Mouse (Mus musculus) MEL (cell line): ENCODE measurements around the gene C1rl. TPM values are rescaled to one million over a fixed set of nuclear protein-coding genes. Genes with fewer than 3 reads are reported as not detected.

Source experiments
- DNase-seq: peaks from one replicate; pipeline ENCODE4 v3.0.0; 2011; ENCODE audit warnings: low read depth, low spot score
- H3K27ac ChIP-seq: 2 replicates; pipeline ENCODE4 v1.5.1; 2012; ENCODE audit warnings: low read depth, mild to moderate bottlenecking, control low read depth, low read length, moderate library complexity; ENCODE audit not compliant: control insufficient read depth
- H3K27me3 ChIP-seq, 2 experiments: fragments of 150-350 bp in 1 of 2; sonication (generic) in 1 of 2; 2 replicates each; pipeline ENCODE4 v1.6.1; 2012; ENCODE audit warnings: low read length in 2 of 2, mild to moderate bottlenecking in 2 of 2, improper control_type of control experiment in 1 of 2, moderate library complexity in 1 of 2; ENCODE audit not compliant: insufficient read depth in 2 of 2, control insufficient read depth in 1 of 2
- H3K36me3 ChIP-seq, 2 experiments: 2 replicates each; pipeline ENCODE4 v1.6.1; 2012 to 2014; ENCODE audit warnings: low read length in 2 of 2, improper control_type of control experiment in 1 of 2, inconsistent platforms in 1 of 2, mild to moderate bottlenecking in 1 of 2; ENCODE audit not compliant: insufficient read depth in 2 of 2, control insufficient read depth in 1 of 2
- H3K4me1 ChIP-seq, 2 experiments: fragments of 150-350 bp in 1 of 2; sonication (generic) in 1 of 2; 2 replicates each; pipeline ENCODE4 v1.6.1; 2012; ENCODE audit warnings: low read length in 2 of 2, improper control_type of control experiment in 1 of 2, mild to moderate bottlenecking in 1 of 2; ENCODE audit not compliant: insufficient read depth in 2 of 2, control insufficient read depth in 1 of 2
- H3K4me3 ChIP-seq, 2 experiments: fragments of 150-350 bp in 1 of 2; sonication (generic) in 1 of 2; 2 replicates each; pipeline ENCODE4 v1.5.1; 2012; ENCODE audit warnings: low read depth in 2 of 2, low read length in 2 of 2, mild to moderate bottlenecking in 2 of 2, moderate library complexity in 2 of 2, control low read depth in 1 of 2, improper control_type of control experiment in 1 of 2; ENCODE audit not compliant: control insufficient read depth in 1 of 2, insufficient read depth in 1 of 2
- H3K79me2 ChIP-seq: 2 replicates; pipeline ENCODE4 v1.6.1; 2012; ENCODE audit warnings: mild to moderate bottlenecking, low read length, moderate library complexity; ENCODE audit not compliant: control insufficient read depth, poor library complexity, insufficient read depth
- H3K9ac ChIP-seq: 2 replicates; pipeline ENCODE4 v1.6.1; 2012; ENCODE audit warnings: low read depth, mild to moderate bottlenecking, control low read depth, low read length, moderate library complexity; ENCODE audit not compliant: control insufficient read depth, poor library complexity, severe bottlenecking
- H3K9me3 ChIP-seq: fragments of 150-350 bp; sonication (generic); replicated peaks from 2 replicates; pipeline ENCODE4 v1.6.1; 2012; ENCODE audit warnings: mild to moderate bottlenecking, low read length, improper control_type of control experiment, moderate library complexity; ENCODE audit not compliant: insufficient read depth
- CHD1 ChIP-seq: IDR thresholded peaks from 2 replicates; pipeline ENCODE4 v1.6.1; 2012; ENCODE audit warnings: low read depth, mild to moderate bottlenecking, inconsistent platforms, low read length, improper control_type of control experiment
- CHD2 ChIP-seq: IDR thresholded peaks from 2 replicates; pipeline ENCODE4 v1.6.1; 2011; ENCODE audit warnings: low read length, improper control_type of control experiment
- CTCF ChIP-seq, 3 experiments: IDR thresholded peaks in 2 of 3; conservative IDR thresholded peaks in 1 of 3; 2 replicates each; pipeline ENCODE4 v1.5.1; 2011 to 2012; ENCODE audit warnings: low read length in 3 of 3, low read depth in 2 of 3, mild to moderate bottlenecking in 2 of 3, improper control_type of control experiment in 1 of 3, inconsistent platforms in 1 of 3, mixed read lengths in 1 of 3, moderate library complexity in 1 of 3; ENCODE audit not compliant: control insufficient read depth in 1 of 3, insufficient read depth in 1 of 3, poor library complexity in 1 of 3, severe bottlenecking in 1 of 3
- E2F4 ChIP-seq: IDR thresholded peaks from 2 replicates; pipeline ENCODE4 v1.6.1; 2011; ENCODE audit warnings: low read depth, low read length, improper control_type of control experiment, borderline replicate concordance
- ELF1 ChIP-seq: IDR thresholded peaks from 2 replicates; pipeline ENCODE4 v1.6.1; 2014; ENCODE audit warnings: low read depth, mild to moderate bottlenecking, inconsistent platforms, low read length, improper control_type of control experiment, moderate library complexity
- EP300 ChIP-seq, 2 experiments: IDR thresholded peaks; 2 replicates each; pipeline ENCODE4 v1.6.1; 2011; ENCODE audit warnings: improper control_type of control experiment in 2 of 2, low read length in 2 of 2, low read depth in 1 of 2, mild to moderate bottlenecking in 1 of 2
- ETS1 ChIP-seq: IDR thresholded peaks from 2 replicates; pipeline ENCODE4 v1.6.1; 2012; ENCODE audit warnings: low read depth, mild to moderate bottlenecking, inconsistent platforms, low read length, improper control_type of control experiment, moderate library complexity
- GABPA ChIP-seq: IDR thresholded peaks from 2 replicates; pipeline ENCODE4 v1.6.1; 2012; ENCODE audit warnings: low read depth, mild to moderate bottlenecking, inconsistent platforms, low read length, improper control_type of control experiment, moderate library complexity
- GATA1 ChIP-seq: IDR thresholded peaks from 2 replicates; pipeline ENCODE4 v1.6.1; 2011; ENCODE audit warnings: low read depth, low read length, improper control_type of control experiment
- HCFC1 ChIP-seq: IDR thresholded peaks from 2 replicates; pipeline ENCODE4 v1.6.1; 2012; ENCODE audit warnings: low read depth, mild to moderate bottlenecking, inconsistent platforms, low read length, improper control_type of control experiment, moderate library complexity
- KAT2A ChIP-seq: conservative IDR thresholded peaks from 2 replicates; pipeline ENCODE4 v1.6.1; 2012; ENCODE audit warnings: low read depth, low read length, improper control_type of control experiment, inconsistent platforms
- MAFK ChIP-seq: IDR thresholded peaks from 2 replicates; pipeline ENCODE4 v1.6.1; 2011; ENCODE audit warnings: low read depth, mild to moderate bottlenecking, low read length, improper control_type of control experiment, borderline replicate concordance
- MAZ ChIP-seq: IDR thresholded peaks from 2 replicates; pipeline ENCODE4 v1.6.1; 2012; ENCODE audit warnings: low read depth, mild to moderate bottlenecking, inconsistent platforms, low read length, improper control_type of control experiment
- MEF2A ChIP-seq: IDR thresholded peaks from 2 replicates; pipeline ENCODE4 v1.6.1; 2014; ENCODE audit warnings: low read depth, mild to moderate bottlenecking, inconsistent platforms, low read length, improper control_type of control experiment; ENCODE audit not compliant: poor library complexity, insufficient replicate concordance, severe bottlenecking; ENCODE audit errors: extremely low read depth
- MYC ChIP-seq: IDR thresholded peaks from 2 replicates; pipeline ENCODE4 v1.6.1; 2011; ENCODE audit warnings: low read depth, mild to moderate bottlenecking, low read length, improper control_type of control experiment, moderate library complexity
- NELFE ChIP-seq: IDR thresholded peaks from 2 replicates; pipeline ENCODE4 v1.6.1; 2011; ENCODE audit warnings: low read depth, low read length, improper control_type of control experiment
- NRF1 ChIP-seq: IDR thresholded peaks from 2 replicates; pipeline ENCODE4 v1.6.1; 2014; ENCODE audit warnings: low read depth, mild to moderate bottlenecking, inconsistent platforms, low read length, improper control_type of control experiment, moderate library complexity; ENCODE audit not compliant: poor library complexity, insufficient read depth, severe bottlenecking
- RAD21 ChIP-seq: IDR thresholded peaks from 2 replicates; pipeline ENCODE4 v1.6.1; 2011; ENCODE audit warnings: mild to moderate bottlenecking, low read depth, low read length, improper control_type of control experiment
- SIN3A ChIP-seq: IDR thresholded peaks from 2 replicates; pipeline ENCODE4 v1.6.1; 2012; ENCODE audit warnings: low read length, improper control_type of control experiment, inconsistent platforms
- TBP ChIP-seq: IDR thresholded peaks from 2 replicates; pipeline ENCODE4 v1.8.0; 2011; ENCODE audit warnings: low read depth, low read length, improper control_type of control experiment
- TCF12 ChIP-seq: IDR thresholded peaks from 2 replicates; pipeline ENCODE4 v1.6.1; 2014; ENCODE audit warnings: low read depth, mild to moderate bottlenecking, inconsistent platforms, low read length, improper control_type of control experiment, moderate library complexity
- USF2 ChIP-seq, 2 experiments: IDR thresholded peaks; 2 replicates each; pipeline ENCODE4 v1.6.1; 2011 to 2012; ENCODE audit warnings: improper control_type of control experiment in 2 of 2, low read length in 2 of 2, borderline replicate concordance in 1 of 2, inconsistent platforms in 1 of 2, low read depth in 1 of 2, mild to moderate bottlenecking in 1 of 2; ENCODE audit not compliant: insufficient read depth in 1 of 2
- ZKSCAN1 ChIP-seq: IDR thresholded peaks from 2 replicates; pipeline ENCODE4 v1.6.1; 2012; ENCODE audit warnings: low read depth, mild to moderate bottlenecking, inconsistent platforms, low read length, improper control_type of control experiment, moderate library complexity
- ZMIZ1 ChIP-seq: IDR thresholded peaks from 2 replicates; pipeline ENCODE4 v1.6.1; 2012; ENCODE audit warnings: low read depth, mild to moderate bottlenecking, inconsistent platforms, low read length, improper control_type of control experiment, moderate library complexity
- polyA plus RNA-seq, 2 experiments: library from polyadenylated mRNA; stranded (reverse) in 1 of 2; unstranded in 1 of 2; fragments of >175 nt in 1 of 2; fragments of >200 nt in 1 of 2; gene quantifications; 2 replicates each; pipeline versions ENCODE4 v1.2.1 to v1.2.4; 2012; ENCODE audit warnings: low replicate concordance in 2 of 2, low read depth in 1 of 2; ENCODE audit not compliant: insufficient read length in 2 of 2, insufficient read depth in 1 of 2, missing spikeins in 1 of 2
- total RNA-seq: library from RNA; depleted of rRNA; stranded (reverse); fragments of 300-350 nt; gene quantifications from 2 replicates; pipeline ENCODE4 v1.2.3, GENCODE M21; 2012

The C1rl gene
- total and polyA plus RNA-seq, 3 experiments, result 1.2 to 2.6 TPM; not detected in 1

- peak; percentile 78 for TF ChIP-seq ETS1
- TF ChIP-seq CHD1, result no peak
- TF ChIP-seq E2F4, result peak; percentile 69; the same call in 1 of the 2 replicates
- TF ChIP-seq KAT2A, result peak; percentile 51; the same call in 1 of the 2 replicates
- peak; percentile 91 for TF ChIP-seq CHD2
- peak; percentile 73 for TF ChIP-seq NELFE
- TF ChIP-seq ZMIZ1, result peak; percentile 89
- TF ChIP-seq HCFC1, result peak; percentile 77
- TF ChIP-seq TBP, result peak; percentile 84
- TF ChIP-seq USF2 (IDR thresholded peaks at IDR 0.05; ENCODE audit: borderline replicate concordance in 1 of 2, insufficient read depth in 1 of 2, low read depth in 1 of 2, low read length in 2 of 2), result no peak
- TF ChIP-seq GABPA, result no peak
- TF ChIP-seq MYC, result peak; percentile 41
- peak; percentile 100 for TF ChIP-seq MAZ
- peak in 1 of 2 experiments; percentile 53; a peak in 2 of 4 replicates for TF ChIP-seq EP300 (IDR thresholded peaks at IDR 0.05; ENCODE audit: low read depth in 1 of 2, low read length in 2 of 2)
Observed at GRCm38 (mm10) chr6:124464305-124465271, 28.3 kb upstream of the C1rl start, which contains the start of gene Clstn3 (continued).

GRCm38 (mm10) chr6:124465299-124465698, 27.6 kb upstream of the C1rl start:
- H3K4me3 ChIP-seq, result peak overlapping the region; percentile 76 to 85
- TF ChIP-seq SIN3A (no peak), GATA1 (no peak), HCFC1 (no peak), TCF12 (no peak), ZMIZ1 (no peak), ELF1 (no peak), E2F4 (no peak), MAFK (no peak), NRF1 (no peak), MEF2A (no peak), EP300 (IDR thresholded peaks at IDR 0.05; ENCODE audit: low read depth in 1 of 2, low read length in 2 of 2) (no peak), CTCF (IDR thresholded peaks at IDR 0.05 in 2 of 3, conservative IDR thresholded peaks at IDR 0.05 in 1 of 3; ENCODE audit: control insufficient read depth in 1 of 3, insufficient read depth in 1 of 3, low read depth in 2 of 3, low read length in 3 of 3, poor library complexity in 1 of 3, severe bottlenecking in 1 of 3) (no peak), RAD21 (no peak), ZKSCAN1 (no peak)
- TF ChIP-seq, all 39 proteins: peak for 0
- peaks cover 0 to 4% of the 10 kb centered on the region in 2 experiments; a peak in 2 of 4 replicates for H3K36me3 ChIP-seq
- peak overlapping the region; percentile 57 for H3K9ac ChIP-seq
- no peak for DNase-seq
- H3K4me1 ChIP-seq, result peaks cover 0 to 19% of the 10 kb centered on the region in 2 experiments; a peak in 3 of 4 replicates
- peak overlapping the region; percentile 55 for H3K27ac ChIP-seq
- no peaks in the 10 kb centered on the region for H3K27me3 ChIP-seq
- no peaks in the 10 kb centered on the region for H3K9me3 ChIP-seq
- H3K79me2 ChIP-seq, result peaks cover 18% of the 10 kb centered on the region
